Mouse (Mus musculus) kidney, adult 9 months (tissue): Measurements from ENCODE around the gene Gpr137c.
A peak's percentile ranks its signal among the peaks of the same experiment; 100 is the strongest.

Source experiments
- DNase-seq: peaks from one replicate; pipeline ENCODE4 v3.0.0; 2022

Gene Gpr137c

DNA sequence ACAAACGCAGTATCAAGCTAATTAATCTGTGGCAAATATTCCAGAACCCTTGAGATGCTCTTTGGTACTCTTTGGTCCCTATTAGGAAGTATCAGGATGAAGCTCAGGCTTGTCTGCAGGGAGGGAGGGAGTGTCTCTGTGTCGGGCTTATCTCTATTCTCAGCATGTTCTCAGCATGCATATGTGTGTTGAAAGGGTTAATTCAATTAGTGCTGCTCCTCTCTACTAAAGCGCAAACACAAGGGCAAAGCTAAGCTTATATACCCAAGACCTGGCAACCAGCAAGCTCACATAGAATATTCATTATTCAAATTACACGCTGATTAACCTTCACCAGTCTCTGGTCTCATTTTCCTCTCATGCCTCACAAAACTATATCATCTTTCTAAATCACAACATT, 84.4 kb downstream of the Gpr137c start:
- no peak for DNase-seq

DNA sequence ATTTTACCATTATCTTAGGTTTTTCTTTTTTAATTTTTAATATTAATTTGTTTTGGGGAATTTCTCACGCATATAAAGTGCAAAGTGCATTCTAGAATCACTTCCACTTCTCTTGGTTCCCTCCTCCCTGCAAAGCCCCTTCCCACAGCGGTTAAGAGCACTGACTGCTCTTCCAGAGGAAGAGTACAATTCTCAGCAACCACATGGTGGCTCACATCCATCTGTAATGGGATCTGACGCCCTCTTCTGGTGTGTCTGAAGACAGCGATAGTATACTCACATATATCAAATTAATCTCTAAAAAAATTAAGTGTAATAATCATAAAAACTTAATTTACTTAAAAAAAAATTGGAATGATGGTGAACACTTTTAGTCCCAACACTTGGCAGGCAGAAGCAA, 84.9 kb downstream of the Gpr137c start:
- DNase-seq: no peak

GRCm38 (mm10) chr14:45305852-45306251, 86.3 kb downstream of the Gpr137c start:
- DNase-seq: no peak

DNA sequence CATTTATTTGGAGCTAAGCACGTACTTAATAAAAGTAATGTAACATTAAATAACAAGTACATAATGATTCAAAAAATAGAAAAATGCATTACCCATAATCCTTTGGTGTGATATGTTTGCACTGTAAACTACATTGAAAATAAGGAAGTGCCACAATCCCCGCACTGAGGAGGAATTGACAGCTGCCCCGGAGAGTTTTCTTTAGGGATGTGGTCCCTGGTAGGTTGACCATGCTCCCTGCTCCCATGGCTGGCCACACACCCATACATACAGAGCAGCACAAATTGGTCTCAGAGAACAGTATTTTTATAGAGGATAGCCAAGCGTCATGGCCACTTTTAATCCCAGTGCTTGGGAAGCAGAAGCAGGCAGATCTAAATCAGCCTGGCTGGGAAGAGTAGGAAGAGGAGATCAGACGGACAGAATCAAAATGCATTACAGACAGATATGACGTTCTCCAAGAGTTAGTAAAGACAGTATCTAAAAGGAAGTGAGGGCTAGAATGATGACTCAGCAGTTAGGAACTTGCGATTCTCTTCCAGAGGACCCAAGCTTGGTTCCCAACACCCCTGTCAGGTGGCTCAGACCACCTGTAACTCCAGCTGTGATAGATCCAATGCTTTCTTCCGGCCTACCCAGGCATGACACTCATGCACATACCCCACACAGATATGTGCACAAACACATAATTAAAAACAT, 88.3 kb downstream of the Gpr137c start:
- DNase-seq: no peak

GRCm38 (mm10) chr14:45309646-45310045, 90.1 kb downstream of the Gpr137c start:
- DNase-seq: no peak

DNA sequence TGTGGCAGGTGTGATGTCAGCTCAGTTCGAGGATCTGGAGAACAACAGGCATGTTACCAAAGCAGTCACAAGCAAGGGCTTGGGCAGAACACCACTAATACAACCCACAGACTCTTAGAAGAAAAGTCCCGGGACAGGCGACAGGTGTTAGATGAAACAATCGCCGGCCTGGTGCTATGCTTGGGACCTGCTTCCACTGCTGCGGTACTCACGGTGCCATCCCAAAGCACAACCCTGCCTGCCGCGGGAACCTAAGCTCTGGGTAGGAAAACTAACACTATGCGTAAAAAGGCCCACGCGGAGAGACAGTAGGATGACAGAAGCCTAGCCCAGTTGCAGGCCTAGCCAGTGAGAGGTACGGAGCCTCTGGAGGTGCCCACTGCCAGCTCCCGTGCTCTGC, 90.6 kb downstream of the Gpr137c start:
- DNase-seq: no peak

GRCm38 (mm10) chr14:45316927-45317326, 97.4 kb downstream of the Gpr137c start:
- no peak for DNase-seq

DNA sequence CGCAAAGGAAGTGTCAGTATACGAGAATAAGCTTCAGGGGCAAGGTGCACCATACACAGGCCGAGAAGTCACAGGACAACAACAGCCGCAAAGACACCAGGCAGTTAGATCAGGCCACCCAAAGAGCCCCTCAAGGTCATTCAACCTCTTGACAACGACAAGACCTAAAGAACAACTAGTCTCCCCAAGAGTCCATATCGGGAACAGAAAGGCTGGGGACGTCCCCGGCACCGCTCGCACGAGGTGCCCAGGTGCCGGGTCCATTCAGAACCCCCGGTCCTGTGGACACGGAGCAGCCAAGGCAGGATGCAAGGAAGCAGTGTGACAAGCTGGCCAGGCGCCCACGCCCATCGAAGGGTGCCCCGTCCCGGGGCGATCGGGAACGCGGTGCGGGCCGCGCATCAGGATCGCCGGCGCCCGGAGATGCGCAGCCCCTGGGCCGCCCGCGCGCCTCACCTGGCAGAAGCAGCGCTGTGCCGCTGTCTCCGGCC, 98.4 kb downstream of the Gpr137c start:
- DNase-seq: peak; percentile 35

DNA sequence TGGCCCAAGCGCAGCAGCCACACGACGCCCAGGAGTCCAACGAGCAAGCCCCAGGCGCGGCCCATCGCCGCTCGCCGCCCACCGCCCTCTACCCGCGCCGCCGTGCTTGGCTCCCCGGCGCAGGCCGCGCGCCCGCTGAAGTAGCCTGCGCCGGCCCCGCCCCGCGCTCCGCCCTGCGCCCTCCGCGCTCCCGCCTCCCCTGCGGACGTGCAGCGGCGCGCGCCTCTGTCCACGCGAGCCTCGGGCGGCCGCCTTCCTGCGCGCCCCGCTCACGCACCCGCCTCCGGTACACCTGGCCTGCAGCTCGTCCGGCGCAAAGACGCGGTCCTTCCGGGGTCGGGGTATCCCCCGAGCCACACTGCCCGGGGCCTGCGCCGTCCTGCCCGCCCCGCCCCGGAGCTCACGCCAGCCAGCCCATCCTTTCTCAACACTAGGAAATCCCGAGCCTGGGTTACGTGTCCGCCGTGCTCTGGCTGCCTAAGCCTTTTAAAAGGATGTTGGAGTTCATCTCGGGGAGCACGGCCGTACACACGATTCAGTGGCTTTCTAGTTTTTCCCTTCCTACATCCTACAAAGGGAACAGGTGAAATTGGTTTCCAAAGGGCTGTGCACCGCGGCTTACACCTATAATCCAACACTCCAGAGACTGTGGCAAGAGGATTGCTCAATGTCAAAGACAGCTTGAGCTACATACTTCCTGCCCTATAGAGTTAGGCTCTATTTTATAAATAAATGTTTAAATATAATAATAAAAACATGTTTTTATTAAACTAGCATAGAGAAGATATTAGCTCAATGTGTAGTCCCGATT, 99.1 kb downstream of the Gpr137c start, which contains the start of gene Ero1l:
Gene Ero1l, minus strand, starts transcription at position 346 of the 811 bp plus-strand sequence.
- DNase-seq: peak; percentile 81

DNA sequence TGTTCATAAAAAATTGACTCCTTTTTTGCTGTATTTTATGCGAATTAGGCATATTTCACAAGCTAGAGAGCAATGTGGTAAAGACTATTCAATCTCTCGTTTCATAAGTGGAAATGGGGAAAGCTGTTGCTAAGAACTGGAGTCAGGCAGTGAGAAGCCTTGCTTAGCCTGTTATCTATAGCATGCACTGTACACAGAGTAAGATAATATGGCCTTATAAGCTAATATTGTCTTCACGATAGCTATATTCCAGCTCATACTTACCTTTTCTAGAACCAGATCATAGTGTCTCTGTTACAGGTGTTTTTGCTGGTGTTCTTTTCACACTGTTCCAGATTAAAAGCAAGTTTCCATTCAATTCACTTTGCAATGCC, 99.7 kb downstream of the Gpr137c start:
- DNase-seq: no peak

- DNase-seq: no peak
These were observed 100.6 kb downstream of the Gpr137c start for GRCm38 (mm10) chr14:45320111-45320510.

GRCm38 (mm10) chr14:45321067-45321466, 101.5 kb downstream of the Gpr137c start:
- DNase-seq: no peak

DNA sequence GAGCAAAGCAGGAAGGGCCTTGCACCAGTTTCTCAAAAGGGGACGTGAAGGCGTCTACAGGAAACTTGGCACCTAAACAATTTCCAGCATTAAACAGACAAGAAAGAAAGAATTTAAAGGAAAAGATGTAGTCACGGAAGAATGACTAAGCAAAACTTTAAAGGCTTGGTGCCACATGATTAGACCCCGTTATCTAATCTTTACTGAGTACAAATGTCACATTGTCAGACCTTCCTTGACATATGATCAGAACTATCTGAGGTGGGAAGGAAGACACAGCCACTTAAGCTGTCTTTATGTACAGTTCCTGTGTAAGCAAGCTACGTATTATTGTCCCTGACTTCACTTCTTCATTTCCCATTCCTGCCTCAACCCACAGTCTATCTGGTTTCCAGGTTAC, 102.1 kb downstream of the Gpr137c start:
- DNase-seq: no peak

DNA sequence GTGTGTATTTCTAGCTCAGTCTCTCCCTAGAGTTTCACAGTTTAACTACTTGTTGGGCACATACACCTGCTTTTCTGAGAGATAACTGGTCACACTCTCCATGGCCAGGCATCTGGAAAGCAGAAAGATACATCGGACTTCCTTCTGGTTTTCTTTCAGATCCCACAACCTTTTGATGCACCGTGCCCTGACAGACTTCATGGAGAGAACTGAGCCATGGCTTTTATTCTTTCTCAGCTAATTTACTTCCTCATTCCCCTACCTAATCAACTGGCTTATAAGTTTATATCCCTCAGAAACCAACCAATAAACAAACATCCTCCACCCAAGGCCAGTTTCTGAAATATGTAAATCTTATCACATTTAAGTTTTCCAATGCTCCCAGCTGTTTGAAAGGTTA, 102.9 kb downstream of the Gpr137c start:
- no peak for DNase-seq

- DNase-seq: no peak
These were observed 103.8 kb downstream of the Gpr137c start for GRCm38 (mm10) chr14:45323320-45323719.

GRCm38 (mm10) chr14:45325471-45325870, 106.0 kb downstream of the Gpr137c start:
- DNase-seq: peak; percentile 28

- DNase-seq: no peak
These were observed 108.7 kb downstream of the Gpr137c start for GRCm38 (mm10) chr14:45328072-45328713.

- no peak for DNase-seq
These were observed 109.6 kb downstream of the Gpr137c start for GRCm38 (mm10) chr14:45329018-45329588.

DNA sequence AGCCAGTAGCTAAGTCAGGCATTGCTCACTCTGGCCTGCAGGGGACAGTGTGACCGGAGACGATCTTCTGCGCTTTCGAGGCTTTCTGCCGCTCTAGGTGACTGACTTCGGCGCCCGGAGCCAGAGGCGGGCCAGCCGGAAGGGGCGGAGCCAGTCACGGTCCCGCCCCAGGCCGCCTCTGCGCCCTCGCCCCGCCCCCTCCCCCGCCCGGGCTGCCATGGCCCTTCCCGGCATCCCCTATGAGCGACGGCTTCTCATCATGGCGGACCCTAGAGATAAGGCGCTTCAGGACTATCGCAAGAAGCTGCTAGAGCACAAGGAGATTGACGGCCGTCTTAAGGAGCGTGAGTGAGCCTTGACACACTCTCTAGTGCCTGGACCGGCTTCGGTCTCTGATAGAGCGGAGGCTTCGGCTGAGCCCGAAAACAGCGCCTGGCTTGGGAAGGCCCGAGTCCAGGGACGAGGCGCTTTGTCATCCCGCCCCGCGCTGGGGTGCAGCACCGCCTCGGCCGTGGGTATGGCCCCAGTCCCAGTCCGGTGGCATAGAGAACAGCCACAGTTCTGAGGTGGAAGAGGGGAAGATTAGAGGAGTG, 110.2 kb downstream of the Gpr137c start, which contains the start of gene Psmc6:
Gene Psmc6, plus strand, starts transcription at position 200 of the 593 bp plus-strand sequence.
- DNase-seq: peak; percentile 94
